Mouse (Mus musculus) stomach, postnatal 0 days (tissue): Measurements from ENCODE around the gene Cntd1. TPM values are rescaled to one million over a fixed set of nuclear protein-coding genes. Genes with fewer than 3 reads are reported as not detected.

ENCODE experiments used
- ATAC-seq: fragments of 200-750 bp; cut with Nextera tagmentation; 2 replicates; pipeline ENCODE4 v1.8.0; 2017; ENCODE audit not compliant: low FRiP score, low TSS enrichment
- DNase-seq: peaks from one replicate; pipeline ENCODE4 v3.0.0-alpha.2; 2016; ENCODE audit warnings: low spot score
- H3K27ac ChIP-seq: fragments of 300-500 bp; sonication (generic); replicated peaks from 2 replicates; pipeline ENCODE4 v1.5.1; 2014; ENCODE audit warnings: mild to moderate bottlenecking, control low read depth
- H3K27me3 ChIP-seq: fragments of 300-500 bp; sonication (generic); 2 replicates; pipeline ENCODE4 v1.6.1; 2014; ENCODE audit warnings: low read length; ENCODE audit not compliant: control insufficient read depth, insufficient read depth
- H3K36me3 ChIP-seq: fragments of 300-500 bp; sonication (generic); 2 replicates; pipeline ENCODE4 v1.6.1; 2014; ENCODE audit warnings: low read length, mixed read lengths; ENCODE audit not compliant: control insufficient read depth, insufficient read depth
- H3K4me1 ChIP-seq: fragments of 300-500 bp; sonication (generic); replicated peaks from 2 replicates; pipeline ENCODE4 v1.6.1; 2014; ENCODE audit warnings: antibody characterized with exemption; ENCODE audit not compliant: control insufficient read depth, insufficient read depth
- H3K4me2 ChIP-seq: fragments of 300-500 bp; sonication (generic); replicated peaks from 2 replicates; pipeline ENCODE4 v1.6.1; 2014; ENCODE audit warnings: low read depth, mild to moderate bottlenecking, control low read depth, moderate library complexity
- H3K4me3 ChIP-seq: fragments of 300-500 bp; sonication (generic); 2 replicates; pipeline ENCODE4 v1.5.1; 2014; ENCODE audit warnings: low read depth, low read length, control low read depth
- H3K9ac ChIP-seq: fragments of 300-500 bp; sonication (generic); 2 replicates; pipeline ENCODE4 v1.6.1; 2014; ENCODE audit warnings: mild to moderate bottlenecking, low read length, control low read depth, mixed read lengths
- H3K9me3 ChIP-seq: fragments of 300-500 bp; sonication (generic); 2 replicates; pipeline ENCODE4 v1.6.1; 2016; ENCODE audit warnings: low read length; ENCODE audit not compliant: control insufficient read depth
- CTCF ChIP-seq: IDR thresholded peaks from 2 replicates; pipeline ENCODE4 v1.5.1; 2016; ENCODE audit warnings: antibody characterized with exemption, low read depth, mild to moderate bottlenecking, moderate library complexity
- EP300 ChIP-seq: optimal IDR thresholded peaks from 2 replicates; pipeline ENCODE3; 2016; ENCODE audit warnings: antibody characterized with exemption
- WGBS: fragments of 180-500 bp; shearing (Covaris S2); extraction: QIAGEN DNeasy Blood & Tissue Kit; methylation state at CpG from one replicate; pipeline ENCODE4 v1.1.7; 2014; 5-methylcytosine and 5-hydroxymethylcytosine counted together
- polyA plus RNA-seq: library from polyadenylated mRNA; unstranded; fragments of >200 nt; fragmentation: Nextera tagmentation; extraction: Ambion mirVana; gene quantifications from 2 replicates; pipeline ENCODE4 v1.2.1, GENCODE M21; 2015

Cntd1 gene
- polyA plus RNA-seq, 1 experiment from 2014 or later: 0.33 TPM

DNA sequence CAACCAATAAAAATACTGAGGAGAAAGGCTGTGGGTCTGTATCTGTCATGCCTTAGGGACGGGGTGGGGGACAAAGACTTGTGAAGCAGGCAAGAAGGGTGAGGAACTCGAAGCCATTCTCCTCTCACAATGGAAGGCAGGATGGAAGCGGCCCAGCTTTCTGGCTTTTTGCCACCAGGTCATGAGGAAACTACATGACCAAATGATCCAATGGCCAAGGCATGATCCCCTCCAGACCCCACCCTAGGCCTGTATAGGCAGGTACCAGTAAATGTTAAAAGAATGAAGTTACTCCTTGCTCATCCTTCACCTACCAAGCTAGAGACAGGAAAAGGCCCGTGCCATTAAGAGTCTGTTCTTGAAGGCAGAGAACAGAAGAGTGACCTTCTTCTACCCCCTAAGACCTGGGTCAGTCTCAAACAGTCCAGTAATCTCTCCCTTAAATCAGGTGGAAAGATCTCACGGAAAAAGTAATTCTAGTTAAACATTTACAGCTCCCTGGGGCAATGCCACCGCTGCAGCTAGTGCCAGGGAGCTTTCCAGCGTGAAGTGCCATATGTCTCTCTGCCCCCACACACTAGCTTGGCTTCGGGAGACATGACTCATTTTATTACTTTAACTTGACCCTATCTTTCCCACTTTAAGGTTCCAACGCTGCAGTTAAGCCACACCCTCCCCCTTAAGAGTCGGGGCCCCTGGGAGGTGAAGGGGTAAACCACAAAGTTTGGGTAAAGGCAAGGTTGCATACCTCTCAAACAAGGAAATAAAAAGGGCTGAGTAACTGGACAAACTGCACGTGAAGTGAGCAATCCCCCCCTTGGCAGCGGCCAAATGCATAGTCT is 1.2 kb upstream of the Cntd1 start:
- Histone ChIP-seq H3K27ac (peak overlapping the region; percentile 87), H3K36me3 (no peaks in the 10 kb centered on the region), H3K4me1 (peaks cover 12% of the 10 kb centered on the region; the same call in 1 of the 2 replicates), H3K9me3 (no peaks in the 10 kb centered on the region), H3K27me3 (no peaks in the 10 kb centered on the region), H3K4me3 (peak overlapping the region; percentile 78), H3K4me2 (peak overlapping the region; percentile 75), H3K9ac (peak overlapping the region; percentile 81)
- DNase-seq (peak; percentile 81), ATAC-seq (peak; percentile 69)
- WGBS: 44% methylated on average over 12 of the region's 12 CpGs
- TF ChIP-seq CTCF: no peak

DNA sequence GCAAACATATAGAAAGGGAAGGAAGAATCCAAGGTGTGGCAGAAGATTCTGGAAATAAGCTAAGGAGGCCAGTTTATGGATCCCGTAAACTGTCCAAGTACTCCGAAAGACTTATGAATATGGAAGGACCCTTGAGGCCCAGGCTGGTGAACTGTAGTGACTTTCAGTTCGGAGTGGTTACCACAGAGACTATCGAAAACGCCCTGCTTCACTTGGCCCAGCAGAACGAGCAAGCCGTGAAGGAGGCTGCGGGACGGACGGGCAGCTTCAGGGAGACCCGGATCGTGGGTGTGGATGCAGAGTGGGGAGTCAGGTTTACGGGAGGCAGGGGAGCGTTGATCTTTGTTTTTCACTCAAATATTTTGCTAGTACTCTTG is 369 bp downstream of the Cntd1 start:
- Histone ChIP-seq H3K9ac (0 out of 2 replicates have a peak overlapping the region, but pooled peaks have one; percentile 18), H3K4me3 (peak overlapping the region; percentile 78), H3K27me3 (no peaks in the 10 kb centered on the region), H3K4me2 (peak overlapping the region; percentile 75), H3K4me1 (peaks cover 12% of the 10 kb centered on the region; the same call in 1 of the 2 replicates), H3K27ac (no peak overlapping the region), H3K36me3 (no peaks in the 10 kb centered on the region), H3K9me3 (no peaks in the 10 kb centered on the region)
- no peak for DNase-seq
- ATAC-seq: no peak
- 65% methylated on average over 14 of the region's 14 CpGs for WGBS
- TF ChIP-seq CTCF (no peak), EP300 (no peak)

DNA sequence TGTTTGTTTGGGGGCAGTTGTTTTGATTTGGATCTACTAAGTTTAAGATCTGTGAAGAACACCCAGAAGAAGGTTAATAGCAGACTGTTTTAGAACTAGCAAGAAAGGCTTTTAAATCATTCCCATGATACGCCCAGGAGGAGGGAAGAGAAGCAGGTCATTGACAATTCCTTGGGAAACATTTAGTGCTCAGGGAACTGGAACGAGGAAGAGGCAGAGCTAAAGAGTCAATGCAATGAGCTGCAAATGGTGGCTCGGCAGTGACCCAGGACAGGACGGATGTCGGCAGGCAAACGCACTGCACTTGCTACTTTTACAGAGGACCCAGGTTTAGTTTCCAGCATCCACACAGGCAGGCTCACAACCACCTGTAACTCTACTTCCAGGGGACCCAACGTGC is 2.0 kb downstream of the Cntd1 start:
- no peak overlapping the region for H3K4me2 ChIP-seq
- no peak for DNase-seq
- 59% methylated on average over 7 of the region's 7 CpGs for WGBS
- H3K27me3 ChIP-seq: no peaks in the 10 kb centered on the region
- no peak overlapping the region for H3K4me3 ChIP-seq
- no peak for TF ChIP-seq CTCF
- no peak for TF ChIP-seq EP300
- ATAC-seq: no peak
- no peak overlapping the region for H3K9ac ChIP-seq
- H3K4me1 ChIP-seq: peaks cover 12% of the 10 kb centered on the region; the same call in 1 of the 2 replicates
- no peaks in the 10 kb centered on the region for H3K9me3 ChIP-seq
- H3K36me3 ChIP-seq: no peaks in the 10 kb centered on the region
- no peak overlapping the region for H3K27ac ChIP-seq

DNA sequence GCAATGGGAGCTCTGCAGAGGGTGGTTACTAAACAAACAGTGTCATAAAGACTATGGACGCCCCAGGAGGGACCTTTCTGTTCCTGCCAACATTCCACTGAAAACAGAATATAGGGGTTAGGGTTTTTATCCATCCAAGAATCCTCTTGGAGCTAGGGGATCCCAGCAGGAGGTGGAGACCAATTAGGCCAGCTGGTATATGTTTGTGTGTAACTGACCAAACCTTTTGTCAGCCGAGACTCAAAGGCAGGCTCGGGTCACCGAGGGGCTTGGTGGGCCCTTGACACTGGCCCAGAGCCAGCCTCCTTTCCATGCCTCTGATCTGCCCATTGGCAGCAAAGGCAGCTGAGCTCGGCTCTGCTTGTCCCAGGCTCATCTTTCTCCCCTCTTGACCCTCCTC is 4.1 kb downstream of the Cntd1 start:
- Histone ChIP-seq H3K9me3 (no peaks in the 10 kb centered on the region), H3K4me3 (no peak overlapping the region), H3K4me1 (peaks cover 3% of the 10 kb centered on the region; the same call in 1 of the 2 replicates), H3K27ac (no peak overlapping the region), H3K36me3 (peaks cover 5% of the 10 kb centered on the region; the same call in 1 of the 2 replicates), H3K9ac (no peak overlapping the region), H3K4me2 (no peak overlapping the region), H3K27me3 (no peaks in the 10 kb centered on the region)
- TF ChIP-seq CTCF (no peak), EP300 (no peak)
- ATAC-seq (no peak), DNase-seq (no peak)
- WGBS: 22% methylated on average over 5 of the region's 5 CpGs

DNA sequence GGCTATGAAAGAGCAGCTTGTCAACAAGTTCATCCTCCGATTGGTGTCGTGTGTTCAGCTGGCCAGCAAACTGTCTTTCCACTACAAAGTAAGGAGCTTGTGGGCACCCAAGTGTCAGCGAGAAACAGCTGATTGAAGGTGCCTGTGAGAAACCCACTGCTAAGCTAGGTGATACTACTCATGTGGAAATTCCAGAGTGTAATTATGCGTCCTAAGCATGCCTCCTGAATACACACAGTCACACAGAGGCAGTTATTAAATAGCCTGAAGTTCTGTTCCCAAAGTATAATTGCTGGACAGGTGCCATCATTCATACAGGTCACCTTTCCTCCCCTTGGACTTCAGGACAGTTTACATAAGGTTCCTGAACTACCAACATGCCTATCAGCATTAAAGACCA is 5.0 kb downstream of the Cntd1 start:
- H3K36me3 ChIP-seq: peaks cover 5% of the 10 kb centered on the region; the same call in 1 of the 2 replicates
- no peaks in the 10 kb centered on the region for H3K9me3 ChIP-seq
- DNase-seq (no peak), ATAC-seq (peak; percentile 74)
- no peak overlapping the region for H3K4me2 ChIP-seq
- 61% methylated on average over 4 of the region's 4 CpGs for WGBS
- H3K27ac ChIP-seq: 0 out of 2 replicates have a peak overlapping the region, but pooled peaks have one; percentile 10
- H3K27me3 ChIP-seq: no peaks in the 10 kb centered on the region
- TF ChIP-seq CTCF: no peak
- no peak for TF ChIP-seq EP300
- H3K4me1 ChIP-seq: no peaks in the 10 kb centered on the region
- H3K4me3 ChIP-seq: no peak overlapping the region
- no peak overlapping the region for H3K9ac ChIP-seq

DNA sequence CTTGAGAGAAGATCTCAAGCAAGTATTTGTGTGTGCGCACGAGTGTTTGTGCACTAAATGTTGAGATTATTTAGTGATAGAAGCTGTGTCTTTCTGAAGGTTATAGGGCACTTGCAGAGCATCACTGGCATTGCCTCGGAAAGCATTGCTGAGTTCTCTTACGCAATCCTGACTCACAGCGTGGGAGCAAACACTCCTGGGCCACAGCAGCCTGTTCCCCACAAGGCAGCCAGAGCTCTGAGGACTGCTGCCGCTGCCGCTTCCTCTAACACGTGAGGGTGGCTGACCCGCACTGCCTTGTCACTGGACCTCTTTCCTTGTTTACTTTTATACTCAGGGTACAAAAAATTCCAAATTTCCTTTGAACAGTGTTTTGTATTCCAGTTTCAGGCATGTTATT is 8.5 kb downstream of the Cntd1 start:
- no peak for ATAC-seq
- no peak for DNase-seq
- TF ChIP-seq CTCF (no peak), EP300 (no peak)
- Histone ChIP-seq H3K27me3 (no peaks in the 10 kb centered on the region), H3K36me3 (peaks cover 23% of the 10 kb centered on the region), H3K4me1 (no peaks in the 10 kb centered on the region), H3K9me3 (no peaks in the 10 kb centered on the region), H3K9ac (no peak overlapping the region), H3K4me2 (no peak overlapping the region), H3K4me3 (no peak overlapping the region), H3K27ac (no peak overlapping the region)
- 72% methylated on average over 9 of the region's 9 CpGs for WGBS
